Mouse (Mus musculus) left cerebral cortex, adult 18-20 months (tissue): ENCODE data around the gene Nfatc2. TPM values are rescaled to one million over a fixed set of nuclear protein-coding genes. Genes with fewer than 3 reads are reported as not detected.

Source experiments
- DNase-seq, 2 experiments: peaks; one replicate each; pipeline ENCODE4 v3.0.0; 2021 to 2022; ENCODE audit warnings: low spot score in 2 of 2, mixed read lengths in 1 of 2
- total RNA-seq, 2 experiments: library from RNA; stranded (reverse); gene quantifications; 2 replicates each; pipeline ENCODE4 v1.2.3; 2021

The Nfatc2 gene
- total RNA-seq, 2 experiments from 2014 or later: 9.3 to 11.7 TPM

DNA sequence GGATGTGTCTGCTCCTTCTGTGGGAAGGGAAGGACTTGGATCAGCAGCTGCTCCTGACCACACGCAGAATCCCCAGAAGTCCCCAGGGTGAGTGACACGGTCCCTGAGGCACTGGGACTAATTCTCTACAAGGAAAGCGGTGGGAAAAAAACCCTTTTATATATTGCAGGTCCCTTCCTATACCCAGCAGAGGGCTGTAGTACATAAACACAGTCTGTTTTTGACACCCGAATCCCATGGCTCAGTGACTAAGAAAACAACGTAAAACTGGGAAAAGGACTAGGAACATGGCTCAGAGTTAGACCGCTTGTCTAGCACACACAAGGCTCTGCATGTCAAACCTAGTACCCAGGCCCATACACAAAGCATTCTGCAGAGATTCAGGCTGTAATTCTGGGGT is 101.2 kb downstream of the Nfatc2 start:
- DNase-seq: no peak

DNA sequence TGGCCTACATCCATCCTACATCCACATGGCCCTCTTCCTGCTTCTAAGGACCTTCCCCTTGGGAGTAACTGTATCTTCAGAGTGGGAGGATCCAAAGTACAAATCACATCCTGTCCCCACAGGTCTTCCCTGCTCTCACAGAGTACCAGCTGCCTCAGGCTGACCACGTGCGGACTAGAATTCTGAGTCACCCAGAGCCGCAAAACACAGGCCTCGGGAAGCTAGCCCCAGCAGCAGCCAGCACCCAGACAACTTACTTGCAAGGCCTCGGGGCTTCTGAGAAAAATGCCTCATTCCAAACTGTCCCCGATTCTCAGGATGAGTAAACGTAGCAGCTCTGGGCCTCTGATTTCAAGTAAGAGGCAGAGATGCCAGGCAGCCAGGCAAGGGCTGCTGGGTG is 109.7 kb downstream of the Nfatc2 start:
- DNase-seq: peak; percentile 38 to 57

DNA sequence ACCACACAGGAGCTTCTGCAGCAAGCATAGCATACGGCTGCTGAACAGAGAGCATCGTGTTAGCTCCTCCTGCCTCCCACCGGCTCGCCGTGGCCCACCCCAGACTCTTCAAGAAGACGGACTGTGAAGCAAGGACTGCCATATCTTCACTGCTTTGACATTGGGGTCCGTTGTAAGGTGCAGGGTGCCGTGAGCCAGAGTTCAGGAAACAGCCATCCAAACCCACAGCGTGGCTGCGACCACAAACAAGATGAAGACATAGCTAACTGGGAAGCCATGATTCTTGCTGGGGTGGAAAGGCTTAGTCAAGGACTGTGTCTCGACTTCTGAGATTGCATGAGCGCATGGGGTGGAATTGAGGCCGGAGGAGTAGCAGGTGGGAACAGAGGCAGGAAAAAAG is 111.5 kb downstream of the Nfatc2 start:
- no peak for DNase-seq

DNA sequence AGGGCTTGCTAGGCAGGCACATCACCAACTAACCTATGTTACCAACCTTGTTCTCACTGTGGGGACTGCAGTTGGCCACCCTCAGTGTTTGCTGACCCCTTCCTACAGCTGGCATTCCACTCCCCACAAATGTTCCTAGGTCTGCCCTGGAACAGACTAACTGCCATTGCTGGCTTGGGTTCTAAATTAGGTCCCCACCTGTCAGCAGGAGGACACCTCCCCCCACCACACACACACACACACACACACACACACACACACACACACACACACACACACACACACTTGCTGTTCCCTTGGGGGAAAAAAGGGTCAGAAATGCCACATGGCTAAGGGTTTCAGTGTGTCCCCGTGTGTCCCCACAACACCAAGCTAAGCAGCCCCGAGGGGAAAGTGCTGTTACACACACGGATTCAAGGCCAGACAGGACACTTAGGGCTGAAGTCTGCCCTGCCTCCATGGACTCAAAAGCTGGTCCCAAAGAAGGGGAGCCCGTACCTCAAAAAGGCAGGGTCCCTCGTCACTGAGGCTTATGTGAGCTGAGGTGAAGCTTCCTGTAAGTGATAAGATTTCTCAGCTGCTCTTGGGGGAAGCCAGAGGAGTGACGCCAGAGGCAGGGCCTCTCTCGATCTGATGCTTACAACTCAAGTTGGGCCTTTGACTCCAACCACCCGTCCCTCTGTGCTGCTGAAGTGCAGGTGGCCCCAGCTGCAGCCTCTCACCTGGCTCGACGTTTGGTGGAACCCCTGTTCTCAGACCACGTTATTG is 113.1 kb downstream of the Nfatc2 start:
- no peak for DNase-seq

DNA sequence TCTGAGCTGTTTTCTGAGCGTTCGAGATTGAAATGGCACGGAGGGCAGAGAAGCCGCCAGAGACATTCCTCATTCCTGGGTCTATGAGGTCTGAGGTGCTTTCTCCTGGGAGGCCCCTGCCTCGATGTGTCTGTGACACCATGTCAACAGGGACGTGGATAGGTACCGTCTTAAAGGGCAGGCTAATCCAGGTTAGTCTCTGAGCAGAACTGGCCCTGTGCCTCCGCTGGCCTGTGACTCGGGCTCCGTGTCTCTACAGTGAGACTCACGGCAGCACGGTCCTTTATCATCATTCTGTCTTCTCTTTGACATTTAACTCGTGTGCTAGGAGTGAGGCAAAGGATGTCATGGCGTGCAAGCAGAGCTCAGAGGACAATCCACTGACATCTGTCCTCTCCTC is 120.3 kb downstream of the Nfatc2 start:
- no peak for DNase-seq

DNA sequence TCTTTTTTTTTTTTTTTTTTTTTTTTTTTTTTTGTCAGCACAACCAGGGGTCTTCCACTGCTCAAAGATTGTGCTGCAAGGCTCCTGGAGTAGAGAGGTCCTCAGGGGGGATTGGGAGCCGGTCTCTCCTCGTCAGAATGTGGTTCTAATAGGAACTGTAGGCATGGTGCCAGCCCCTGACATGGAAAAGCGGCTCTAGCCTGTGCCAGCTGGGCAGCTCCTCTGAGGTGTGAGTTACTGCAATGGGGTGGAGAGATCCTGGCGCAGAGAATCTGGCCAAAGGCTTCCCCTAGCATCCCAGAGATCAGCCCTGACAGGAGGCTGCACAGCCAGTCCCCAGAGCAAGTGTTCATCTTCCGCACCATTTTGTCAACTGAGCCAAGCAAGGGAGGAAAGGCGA is 120.8 kb downstream of the Nfatc2 start:
- DNase-seq: no peak

DNA sequence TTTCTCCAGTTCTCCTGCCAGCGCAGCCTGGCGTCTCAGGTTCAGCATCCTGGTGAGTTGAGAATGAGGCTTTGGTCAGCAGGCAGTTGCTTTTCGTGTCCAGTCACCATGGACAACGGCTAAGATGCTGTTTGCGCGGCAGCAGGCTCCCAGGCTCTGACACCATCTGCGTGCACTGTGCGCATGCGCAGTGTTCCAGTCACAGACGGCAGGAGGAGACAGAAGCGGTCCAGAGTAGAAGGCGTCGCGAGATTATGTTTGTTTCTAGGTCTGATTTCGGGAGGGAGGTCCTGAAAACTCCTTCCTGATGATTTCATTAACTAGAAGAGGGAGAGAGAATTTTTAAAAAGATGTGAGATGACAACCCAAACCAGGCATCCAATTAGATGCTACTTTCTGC is 121.5 kb downstream of the Nfatc2 start:
- peak; percentile 77 to 84 for DNase-seq

DNA sequence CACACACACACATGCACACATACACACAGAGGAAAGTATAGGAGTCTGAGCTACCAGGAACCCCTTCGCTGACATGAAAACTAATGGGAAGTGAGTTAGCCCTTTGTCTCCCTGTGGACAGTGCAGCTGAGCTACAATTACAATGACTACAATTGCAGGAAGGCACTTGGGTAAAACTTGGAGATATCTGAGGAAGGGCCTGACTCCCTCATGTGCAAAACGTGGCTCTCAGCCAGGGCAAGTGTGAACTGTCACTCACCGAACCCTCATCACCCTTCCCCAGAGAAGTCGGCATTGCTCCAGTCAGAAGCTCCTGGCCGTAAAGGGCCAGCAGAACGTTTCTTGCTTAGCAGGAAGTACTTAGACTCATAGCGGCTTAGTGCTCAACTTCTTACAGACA is 123.0 kb downstream of the Nfatc2 start:
- no peak for DNase-seq

DNA sequence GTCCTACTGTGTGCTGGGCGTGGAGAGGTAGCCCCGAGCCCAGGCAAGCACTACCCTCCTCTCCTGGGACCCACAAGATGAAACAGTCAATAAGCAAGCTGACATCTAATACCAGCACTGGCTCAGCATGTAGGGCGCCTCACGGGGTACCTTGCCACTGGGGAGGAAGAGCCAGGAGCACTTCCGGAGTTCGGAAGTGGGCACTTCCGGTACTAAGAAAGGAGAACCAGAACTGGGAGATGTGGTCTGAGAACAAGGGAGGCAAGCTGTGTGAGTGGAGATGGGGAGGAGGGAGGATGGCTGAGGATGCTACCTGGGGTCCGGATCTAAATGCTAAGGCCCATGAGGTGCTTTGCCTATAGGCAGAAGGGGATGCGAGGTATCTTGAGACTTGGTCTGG is 128.0 kb downstream of the Nfatc2 start:
- no peak for DNase-seq

DNA sequence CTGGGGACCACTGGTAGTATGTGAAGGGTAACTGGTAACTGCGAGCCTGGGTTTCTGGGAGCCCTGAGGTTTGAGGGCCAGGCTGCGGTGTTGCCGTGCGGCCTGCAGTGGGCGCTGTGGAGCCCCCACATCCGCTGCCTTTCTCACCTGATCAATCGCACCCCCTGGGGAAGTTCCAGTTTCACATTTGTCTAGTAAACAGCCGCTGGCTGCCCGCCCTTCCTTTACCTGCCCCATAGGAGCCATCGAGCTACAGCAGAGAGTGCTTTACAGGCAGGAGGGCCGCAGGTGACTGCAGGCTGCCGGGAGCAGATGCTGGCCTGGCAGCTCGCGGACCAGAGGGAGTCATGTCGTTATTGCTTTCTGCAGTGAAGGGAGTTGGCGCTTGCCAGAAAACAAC is 128.6 kb downstream of the Nfatc2 start:
- DNase-seq: peak; percentile 32 to 37

DNA sequence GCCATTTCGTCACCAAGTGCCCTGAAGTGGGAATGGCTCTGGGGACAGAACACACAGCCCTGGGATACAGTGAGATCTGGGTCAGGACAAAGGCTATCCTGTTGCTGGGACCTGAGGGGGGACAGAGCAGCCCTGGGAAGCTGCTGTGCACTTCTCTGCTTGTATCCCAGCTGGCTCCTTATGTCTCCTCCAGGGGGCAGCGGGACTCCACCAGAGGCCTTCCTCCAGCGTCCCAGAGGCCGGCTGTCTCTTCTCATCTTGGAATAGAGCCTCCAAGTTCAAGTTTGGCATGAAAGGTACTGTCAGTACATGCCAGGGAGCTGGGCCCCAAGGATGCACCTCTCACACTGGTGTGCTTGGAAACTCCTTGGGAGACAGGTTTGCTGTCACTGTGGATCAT is 132.4 kb downstream of the Nfatc2 start:
- DNase-seq: peak; percentile 75 to 80

DNA sequence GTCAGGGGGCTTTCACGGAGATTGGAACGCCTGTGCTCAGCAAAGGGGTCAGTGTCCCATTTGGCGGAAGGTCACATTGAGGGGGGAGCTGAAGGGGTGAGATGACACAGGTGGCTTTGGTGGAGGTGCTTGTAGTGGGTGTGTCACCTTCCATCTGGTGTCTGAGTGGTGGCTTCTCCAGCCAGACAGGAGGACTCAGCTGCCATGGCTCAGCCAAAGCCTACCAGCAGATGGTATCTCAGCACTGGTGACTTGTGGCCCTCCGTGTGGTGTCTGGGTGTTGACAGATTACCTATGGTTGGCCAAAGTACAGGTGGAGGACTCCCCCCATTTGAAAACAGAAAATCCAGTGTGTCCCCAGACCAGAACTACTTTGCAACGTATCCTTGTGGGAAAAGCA is 134.3 kb downstream of the Nfatc2 start:
- DNase-seq: no peak

DNA sequence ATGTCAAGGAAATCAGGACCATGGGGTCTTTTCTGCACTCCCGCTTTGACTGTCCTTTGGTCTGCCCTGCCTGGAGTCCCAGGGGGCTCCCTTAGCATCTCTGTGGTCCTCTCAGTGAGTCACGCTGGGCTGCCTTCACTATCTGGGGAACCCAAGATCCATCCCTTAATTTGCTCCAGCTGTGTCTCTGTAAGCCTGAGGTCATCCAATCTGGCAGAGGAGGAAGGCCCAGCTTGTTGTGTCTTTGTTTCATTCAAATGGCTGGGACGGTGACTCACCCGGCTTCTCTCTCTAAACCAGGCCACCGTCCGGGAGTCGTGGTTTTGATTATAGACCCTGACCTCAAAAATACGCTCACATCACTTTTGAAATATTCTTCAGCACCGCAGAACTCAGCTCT is 135.4 kb downstream of the Nfatc2 start:
- DNase-seq: no peak

DNA sequence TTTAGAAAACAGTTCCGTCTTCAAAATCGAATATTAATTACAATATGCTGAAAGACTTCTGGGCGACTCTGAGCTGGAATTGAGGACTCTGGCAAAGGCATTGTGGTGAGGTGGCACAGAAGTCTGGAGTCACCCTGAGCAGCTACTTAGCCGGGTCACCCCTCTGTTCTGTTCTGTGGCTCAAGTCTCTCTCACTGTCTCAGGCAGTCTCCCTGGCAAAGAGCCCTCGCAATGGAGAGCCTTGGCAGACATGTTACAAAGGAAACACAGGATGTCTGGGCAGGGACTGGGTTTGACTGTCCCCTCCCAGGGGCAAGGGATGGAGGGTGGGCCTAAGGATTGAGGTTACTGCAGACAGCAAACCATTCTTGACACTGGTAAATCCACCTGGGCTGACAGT is 135.8 kb downstream of the Nfatc2 start:
- no peak for DNase-seq

DNA sequence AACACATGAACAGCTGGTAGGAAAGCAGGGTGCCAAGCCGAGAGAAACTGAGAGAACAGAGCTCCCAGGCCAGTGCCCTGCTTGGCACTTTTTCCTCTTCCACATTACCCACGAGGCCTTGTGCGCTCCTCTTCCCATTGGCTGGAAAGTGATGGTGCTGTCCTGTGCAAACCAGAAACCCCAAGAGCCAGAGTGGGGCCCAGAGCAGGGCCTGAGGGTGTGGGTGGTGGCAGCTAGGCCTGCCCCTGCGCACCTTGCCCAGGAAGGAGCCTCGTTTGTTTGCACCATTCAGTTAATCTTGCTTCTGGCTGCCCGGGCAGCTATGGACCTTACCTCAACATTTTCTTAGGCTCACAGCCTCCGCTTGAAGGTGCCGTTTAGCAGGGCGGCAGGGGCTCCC is 139.6 kb downstream of the Nfatc2 start:
- no peak for DNase-seq

DNA sequence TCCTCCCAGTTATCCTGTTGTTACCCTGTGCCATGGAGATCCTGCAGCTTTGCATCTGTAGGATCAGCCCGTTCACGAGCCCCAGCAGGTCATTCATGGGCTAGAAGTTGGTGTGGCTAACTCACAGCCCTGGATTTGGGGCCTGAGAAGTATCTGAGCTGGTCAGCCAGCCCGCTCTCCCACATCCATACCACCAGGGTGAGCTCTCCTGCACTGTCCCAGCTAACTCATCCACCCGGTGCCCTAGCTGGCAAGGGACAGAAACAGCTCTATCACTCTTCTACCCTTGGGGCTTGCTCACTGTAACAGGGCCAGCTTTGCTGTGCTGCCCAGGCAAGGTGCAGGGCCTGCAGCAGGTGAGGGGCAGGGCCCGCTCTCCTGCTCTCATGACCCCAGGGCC is 141.8 kb downstream of the Nfatc2 start:
- no peak for DNase-seq

DNA sequence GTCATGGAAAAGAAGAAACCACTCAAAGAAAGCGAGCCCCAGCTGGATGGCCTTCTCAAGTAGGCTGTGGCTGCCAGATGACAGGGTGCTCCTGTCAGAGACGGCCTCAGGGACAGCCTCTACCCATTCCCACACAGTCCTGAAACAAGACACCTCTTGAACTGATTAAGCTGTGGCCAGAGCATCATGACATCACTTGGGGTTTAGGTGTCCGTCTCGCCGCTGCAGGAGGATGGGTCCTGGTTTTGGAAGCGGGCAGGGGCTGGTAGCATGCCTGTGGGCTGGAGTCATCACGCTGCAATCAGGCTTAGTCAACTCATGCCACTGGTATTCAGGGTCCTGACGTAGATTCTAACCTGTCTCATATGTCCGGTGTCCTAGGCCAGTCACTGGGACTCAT is 142.9 kb downstream of the Nfatc2 start:
- DNase-seq: no peak

DNA sequence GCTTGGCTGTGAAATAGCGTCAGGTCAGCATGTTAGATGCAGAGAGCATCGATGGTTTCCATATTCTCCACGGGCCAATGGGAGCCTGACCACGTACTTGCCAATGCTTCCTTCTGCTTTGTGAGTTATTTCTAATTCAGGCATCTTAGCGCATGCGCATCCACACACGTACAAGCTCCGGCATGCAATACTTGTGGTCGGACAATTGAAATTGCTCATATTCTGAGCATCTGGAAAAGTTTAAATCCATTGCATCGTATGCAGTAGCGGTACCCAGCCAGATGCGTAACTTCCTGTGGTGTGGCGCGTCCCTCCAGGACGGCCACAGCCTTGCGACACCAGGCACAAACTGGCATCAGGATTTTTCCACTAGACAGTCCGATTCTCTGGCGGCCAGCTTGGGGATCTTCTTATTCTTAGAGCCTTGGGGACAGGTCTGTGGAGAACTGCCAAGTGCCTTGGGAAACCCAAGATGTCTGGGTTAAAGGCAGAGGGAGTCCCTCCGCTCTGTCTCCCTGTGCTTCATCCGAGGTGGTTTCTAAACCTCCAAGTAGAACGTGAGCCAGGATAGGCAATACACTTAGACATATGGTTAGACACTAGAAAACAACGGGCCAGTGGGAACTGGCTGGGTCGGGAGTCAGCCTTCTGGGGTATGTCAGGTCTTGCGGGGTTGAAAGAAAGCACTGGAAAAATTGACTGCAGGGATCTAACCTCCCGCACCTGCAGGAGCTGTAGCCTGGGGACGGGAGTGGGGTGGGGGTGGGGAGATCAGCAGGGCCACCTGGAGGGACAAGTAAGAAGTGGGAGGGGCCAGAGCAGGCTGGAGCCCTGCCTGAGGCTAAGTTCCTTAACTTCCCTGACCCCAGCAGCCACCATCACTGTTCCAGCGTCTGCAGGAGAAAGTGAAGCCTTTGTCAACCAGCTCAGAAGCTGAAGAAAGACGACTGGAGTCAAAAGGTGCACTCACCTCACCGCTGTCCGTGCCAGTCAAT is 149.4 kb downstream of the Nfatc2 start:
- no peak for DNase-seq

DNA sequence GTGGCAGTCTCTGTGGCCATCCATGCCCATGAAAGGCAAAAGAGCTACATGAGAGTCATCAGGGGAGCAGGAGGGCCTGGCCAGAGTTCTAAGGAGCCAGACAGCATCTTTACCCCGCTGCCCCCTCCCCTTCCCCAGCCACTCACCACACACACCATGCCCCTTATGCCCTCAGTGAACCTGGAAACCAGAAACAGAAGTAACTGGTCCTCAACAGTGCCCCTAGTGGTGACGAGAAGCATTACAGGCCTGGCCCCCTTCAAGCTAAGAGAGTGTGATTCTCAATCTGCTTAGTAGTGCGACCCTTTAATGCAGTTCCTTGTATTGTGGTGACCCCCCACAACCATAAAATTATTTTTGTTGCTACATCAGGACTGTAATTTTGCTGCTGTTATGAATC is 150.5 kb downstream of the Nfatc2 start:
- peak in 1 of 2 experiments; percentile 32 for DNase-seq

DNA sequence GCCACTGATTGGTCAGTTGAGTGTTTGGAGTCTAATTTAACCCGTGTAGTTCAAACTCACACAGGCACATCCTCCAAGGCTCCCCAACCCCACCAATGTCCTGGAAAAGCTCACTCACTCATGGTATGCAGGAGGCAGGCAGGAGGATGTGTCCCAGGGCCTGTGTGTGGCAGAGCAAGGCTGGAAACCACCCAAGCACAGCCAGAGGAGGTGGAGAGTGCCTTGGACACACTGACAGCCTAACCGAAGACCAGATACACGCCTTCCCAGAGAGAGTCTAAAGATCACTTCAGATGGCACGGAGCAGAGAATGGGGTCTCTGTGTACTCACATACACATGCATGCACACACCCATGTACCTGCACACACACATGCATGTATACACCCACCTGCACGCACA is 153.4 kb downstream of the Nfatc2 start:
- DNase-seq: no peak

DNA sequence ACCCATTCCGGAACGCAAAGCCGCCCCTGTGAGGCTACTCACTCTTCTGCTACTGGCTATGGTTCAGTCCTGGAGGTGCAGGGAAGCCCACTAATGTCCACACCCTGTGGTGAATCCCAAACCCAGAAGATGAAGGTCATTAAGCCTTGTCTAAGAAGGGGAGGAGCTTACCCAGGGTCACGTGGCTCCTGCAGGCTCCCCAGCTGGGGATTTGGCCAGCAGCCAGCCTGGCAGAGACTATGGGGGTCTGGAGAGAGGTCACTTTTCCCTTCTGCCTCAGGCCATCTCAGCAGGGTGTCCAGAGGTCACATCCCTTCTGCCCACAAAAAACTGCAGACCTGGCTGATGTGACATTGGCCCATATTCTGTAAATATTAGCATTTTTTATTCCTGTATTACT is 153.9 kb downstream of the Nfatc2 start:
- no peak for DNase-seq

DNA sequence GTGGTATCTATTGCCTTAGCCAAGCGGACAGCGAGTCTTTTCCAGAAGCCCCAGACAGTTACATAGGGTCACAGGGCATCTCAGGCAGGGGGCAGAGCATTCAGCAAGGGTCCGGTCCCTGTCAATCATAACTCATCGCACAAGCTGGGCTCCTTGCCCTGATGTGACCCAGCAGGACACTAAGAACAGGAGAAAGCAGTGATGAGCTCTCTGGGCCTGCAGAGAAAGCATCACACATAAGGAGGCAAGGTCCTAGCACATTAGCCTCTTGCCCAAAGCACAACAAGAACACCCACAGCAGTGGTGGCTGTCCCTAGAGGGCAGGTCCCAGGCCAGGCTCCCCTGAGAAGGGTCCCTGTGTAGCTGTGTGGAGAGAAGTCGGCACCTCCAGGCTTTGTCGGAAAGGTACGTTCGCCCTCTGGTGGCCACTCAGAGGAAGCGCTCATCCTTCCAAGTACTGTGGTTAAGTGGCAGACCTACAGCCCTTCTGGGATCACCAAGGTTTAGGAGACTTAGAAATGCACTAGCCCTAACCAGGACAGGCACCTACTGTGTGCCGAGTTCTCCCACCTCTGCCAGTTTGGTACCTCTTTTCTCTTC is 156.1 kb downstream of the Nfatc2 start:
- DNase-seq: peak; percentile 57 to 61
